Mouse (Mus musculus) urinary bladder, postnatal 14 days (tissue): ENCODE data around the gene Taar4.

ENCODE experiments used
- DNase-seq: peaks from one replicate; pipeline ENCODE4 v3.0.0; 2021; ENCODE audit warnings: low spot score

The Taar4 gene

GRCm38 (mm10) chr10:24007034-24007433 lies 46.7 kb downstream of the Taar4 start:
- no peak for DNase-seq

GRCm38 (mm10) chr10:24008143-24008542 lies 47.8 kb downstream of the Taar4 start:
- no peak for DNase-seq
